Mouse (Mus musculus) liver, embryonic 16.5 days (tissue): Measurements from ENCODE around the gene Aplp1. TPM values are rescaled to one million over a fixed set of nuclear protein-coding genes. Genes with fewer than 3 reads are reported as not detected.

Source experiments
- ATAC-seq: fragments of 200-750 bp; cut with Nextera tagmentation; 2 replicates; pipeline ENCODE4 v1.8.0; 2017; ENCODE audit warnings: low read depth, mild to moderate bottlenecking, moderate number of reproducible peaks, moderate library complexity
- H3K27ac ChIP-seq: fragments of 300-500 bp; sonication (generic); 2 replicates; pipeline ENCODE4 v1.5.1; 2014; ENCODE audit warnings: mild to moderate bottlenecking, low read length
- H3K27me3 ChIP-seq: fragments of 300-500 bp; sonication (generic); 2 replicates; pipeline ENCODE4 v1.6.1; 2014; ENCODE audit warnings: low read depth, low read length, mixed read lengths; ENCODE audit not compliant: control insufficient read depth, insufficient read depth
- H3K36me3 ChIP-seq: fragments of 300-500 bp; sonication (generic); 2 replicates; pipeline ENCODE4 v1.6.1; 2014; ENCODE audit warnings: mild to moderate bottlenecking; ENCODE audit not compliant: control insufficient read depth, insufficient read depth
- H3K4me1 ChIP-seq: fragments of 300-500 bp; sonication (generic); 2 replicates; pipeline ENCODE4 v1.6.1; 2014; ENCODE audit warnings: low read depth, low read length, mixed read lengths; ENCODE audit not compliant: control insufficient read depth
- H3K4me2 ChIP-seq: fragments of 300-500 bp; sonication (generic); 2 replicates; pipeline ENCODE4 v1.6.1; 2014; ENCODE audit warnings: low read depth, low read length, mixed read lengths
- H3K4me3 ChIP-seq: fragments of 300-500 bp; sonication (generic); 2 replicates; pipeline ENCODE4 v1.5.1; 2014; ENCODE audit warnings: low read depth, mild to moderate bottlenecking, low read length
- H3K9ac ChIP-seq: fragments of 300-500 bp; sonication (generic); 2 replicates; pipeline ENCODE4 v1.6.1; 2014; ENCODE audit warnings: low read depth, low read length
- H3K9me3 ChIP-seq: fragments of 300-500 bp; sonication (generic); replicated peaks from 2 replicates; pipeline ENCODE4 v1.6.1; 2016; ENCODE audit warnings: low read length; ENCODE audit not compliant: control insufficient read depth
- WGBS: fragments of 180-500 bp; shearing (Covaris S2); extraction: QIAGEN DNeasy Blood & Tissue Kit; methylation state at CpG from one replicate; pipeline ENCODE4 v1.1.7; 2014; ENCODE audit not compliant: insufficient replicate concordance; 5-methylcytosine and 5-hydroxymethylcytosine counted together
- polyA plus RNA-seq: library from polyadenylated mRNA; unstranded; fragments of >200 nt; fragmentation: Nextera tagmentation; extraction: Ambion mirVana; gene quantifications from 2 replicates; pipeline ENCODE4 v1.2.1, GENCODE M21; 2015

The Aplp1 gene
- polyA plus RNA-seq, 1 experiment from 2014 or later, result 4.2 TPM

DNA sequence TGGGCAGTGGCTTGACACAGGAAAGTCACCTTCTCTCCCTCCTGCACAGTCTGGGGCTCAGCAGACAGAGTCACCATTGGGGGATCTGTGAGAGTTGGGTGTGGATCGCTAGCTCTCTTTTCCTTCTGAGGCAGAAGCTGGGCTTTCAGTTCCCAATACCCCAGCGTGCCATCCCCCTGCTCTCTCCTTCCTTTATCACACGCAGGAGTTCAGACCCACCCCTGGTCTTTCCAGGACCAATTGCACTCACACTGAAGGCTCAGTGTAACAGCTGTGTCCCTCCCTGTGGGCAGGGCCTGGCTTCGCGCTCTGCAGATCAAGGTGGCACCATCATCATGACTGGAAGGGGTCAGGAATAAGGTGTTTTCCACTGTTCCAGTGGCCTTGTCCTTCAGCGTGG is 8.9 kb upstream of the Aplp1 start:
- ATAC-seq, result no peak
- no peaks in the 10 kb centered on the region for H3K36me3 ChIP-seq
- no peak overlapping the region for H3K27ac ChIP-seq
- H3K27me3 ChIP-seq, result peaks cover 59% of the 10 kb centered on the region
- 11% methylated on average over 6 of the region's 6 CpGs for WGBS
- H3K4me2 ChIP-seq, result peak overlapping the region; percentile 41
- no peaks in the 10 kb centered on the region for H3K9me3 ChIP-seq
- H3K9ac ChIP-seq, result no peak overlapping the region
- no peak overlapping the region for H3K4me3 ChIP-seq
- H3K4me1 ChIP-seq, result peaks cover 7% of the 10 kb centered on the region

DNA sequence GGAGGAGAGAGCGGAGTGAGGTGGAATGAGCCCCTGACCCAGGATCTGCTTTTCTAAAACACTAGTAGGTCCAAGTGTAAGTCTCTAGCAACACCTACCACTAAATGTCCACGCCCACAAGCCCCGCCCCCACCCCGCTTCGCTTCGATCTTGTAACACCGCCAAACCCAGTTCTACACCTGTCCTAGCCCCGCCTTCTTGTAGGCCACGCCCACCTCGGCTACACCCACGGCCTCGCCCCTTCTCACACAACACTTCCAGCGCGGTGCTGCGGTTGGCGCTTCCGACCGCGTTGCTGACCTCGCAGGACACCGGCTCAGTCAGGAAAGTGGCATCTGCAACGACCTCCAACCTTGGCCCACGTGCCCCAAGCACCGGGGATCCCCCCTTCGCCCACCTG is 8.4 kb upstream of the Aplp1 start:
- H3K9ac ChIP-seq, result no peak overlapping the region
- peaks cover 7% of the 10 kb centered on the region for H3K4me1 ChIP-seq
- H3K4me3 ChIP-seq, result no peak overlapping the region; the same call in 1 of the 2 replicates
- H3K9me3 ChIP-seq, result no peaks in the 10 kb centered on the region
- peaks cover 59% of the 10 kb centered on the region for H3K27me3 ChIP-seq
- WGBS, result 2% methylated on average over 25 of the region's 25 CpGs
- peak overlapping the region; percentile 41 for H3K4me2 ChIP-seq
- peak; percentile 68 for ATAC-seq
- H3K36me3 ChIP-seq, result no peaks in the 10 kb centered on the region
- no peak overlapping the region for H3K27ac ChIP-seq

DNA sequence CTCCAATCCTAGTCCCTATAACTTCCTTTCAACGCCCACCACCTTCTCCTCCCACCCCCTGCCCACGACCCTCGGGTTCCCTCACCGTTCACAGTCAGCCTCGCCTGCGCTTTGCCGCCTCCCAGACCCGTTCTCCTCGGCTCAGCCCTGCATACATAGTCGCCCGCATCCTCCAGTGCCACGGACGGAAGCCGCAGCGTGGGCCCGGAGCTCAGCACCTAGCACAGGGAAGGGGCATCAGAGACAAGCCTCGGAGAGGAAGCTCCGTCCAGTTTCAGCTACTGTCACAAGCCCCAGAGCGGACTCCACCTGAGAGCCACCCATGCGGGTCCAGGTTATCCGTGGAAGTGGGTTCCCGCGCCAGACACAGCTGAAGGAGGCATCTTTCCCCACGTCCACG is 8.0 kb upstream of the Aplp1 start:
- H3K9me3 ChIP-seq, result no peaks in the 10 kb centered on the region
- no peak overlapping the region for H3K27ac ChIP-seq
- 15% methylated on average over 25 of the region's 25 CpGs for WGBS
- H3K36me3 ChIP-seq, result no peaks in the 10 kb centered on the region
- H3K4me3 ChIP-seq, result no peak overlapping the region
- no peak overlapping the region for H3K9ac ChIP-seq
- no peak for ATAC-seq
- H3K4me1 ChIP-seq, result peaks cover 7% of the 10 kb centered on the region
- H3K27me3 ChIP-seq, result peaks cover 55% of the 10 kb centered on the region
- peak overlapping the region; percentile 41 for H3K4me2 ChIP-seq

DNA sequence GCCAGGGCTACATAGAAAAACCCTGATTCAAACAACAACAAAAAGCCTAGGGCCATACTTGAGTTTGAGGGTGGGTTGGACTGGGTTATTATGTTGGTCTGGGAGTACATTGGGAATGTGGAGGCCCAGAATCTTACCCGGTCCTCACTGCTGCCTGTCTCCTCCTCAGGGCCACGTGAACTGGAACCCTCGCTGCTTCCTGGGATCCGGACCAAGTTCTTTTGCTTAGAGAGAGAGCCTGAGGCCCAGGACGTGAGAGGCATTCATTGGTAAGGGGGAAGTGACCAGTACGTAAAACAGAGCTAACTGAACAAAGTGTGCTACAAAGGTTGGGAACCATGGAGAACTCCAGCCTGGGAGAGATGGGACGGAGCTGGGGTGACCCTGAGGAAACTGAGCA is 4.9 kb upstream of the Aplp1 start:
- no peak for ATAC-seq
- Histone ChIP-seq H3K27ac (no peak overlapping the region), H3K4me3 (no peak overlapping the region), H3K36me3 (no peaks in the 10 kb centered on the region), H3K9me3 (no peaks in the 10 kb centered on the region; the same call in 1 of the 2 replicates), H3K4me1 (peaks cover 7% of the 10 kb centered on the region), H3K9ac (no peak overlapping the region), H3K4me2 (no peak overlapping the region), H3K27me3 (peaks cover 34% of the 10 kb centered on the region)
- 56% methylated on average over 7 of the region's 7 CpGs for WGBS

DNA sequence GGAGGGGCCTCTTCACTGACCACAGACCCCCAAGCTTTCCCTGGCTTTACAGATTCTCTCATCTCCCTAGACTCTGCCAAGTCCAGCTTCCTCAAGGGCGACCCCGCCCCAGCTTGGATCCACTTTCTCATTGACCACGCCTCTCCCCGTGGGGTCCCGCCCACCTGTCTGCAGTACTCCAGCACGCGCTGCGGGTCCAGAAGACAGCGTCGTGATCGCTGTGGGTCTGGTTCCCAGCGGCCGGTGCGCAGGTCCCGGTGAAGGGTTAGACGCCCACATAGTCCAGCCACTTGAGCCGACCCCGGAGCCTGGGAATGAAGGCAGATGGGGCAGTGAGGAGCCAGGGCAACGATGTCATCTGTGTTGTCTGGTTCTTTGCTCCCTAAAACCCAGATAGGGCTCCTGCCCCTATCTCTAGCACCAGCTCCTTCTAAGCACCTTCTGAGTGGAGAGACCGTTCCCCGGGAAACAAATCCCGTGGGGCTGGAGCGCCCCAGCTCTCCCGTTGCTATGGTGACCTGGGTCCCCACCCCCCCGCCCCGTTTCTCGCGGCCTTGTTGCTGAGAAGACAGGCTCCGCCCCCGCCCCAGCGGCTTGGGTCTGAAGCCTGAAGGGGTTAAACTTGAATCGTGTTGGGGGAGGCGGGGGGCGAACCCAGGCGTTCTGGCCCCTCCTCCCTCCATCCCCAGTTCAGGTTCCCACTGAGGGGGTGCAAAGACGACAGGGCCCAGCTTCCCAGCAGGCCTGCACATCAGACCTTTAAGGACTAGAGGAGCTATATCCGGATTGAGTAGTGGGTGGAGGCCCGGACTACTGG is 973 bp downstream of the Aplp1 start:
- 1% methylated on average over 38 of the region's 38 CpGs for WGBS
- no peak overlapping the region for H3K27ac ChIP-seq
- ATAC-seq, result peak; percentile 28; the same call in 1 of the 2 replicates
- peaks cover 9% of the 10 kb centered on the region for H3K4me1 ChIP-seq
- no peaks in the 10 kb centered on the region; the same call in 1 of the 2 replicates for H3K9me3 ChIP-seq
- no peaks in the 10 kb centered on the region for H3K36me3 ChIP-seq
- H3K4me3 ChIP-seq, result peak overlapping the region; percentile 60
- H3K9ac ChIP-seq, result no peak overlapping the region
- peak overlapping the region; percentile 63 for H3K4me2 ChIP-seq
- peaks cover 27% of the 10 kb centered on the region for H3K27me3 ChIP-seq

DNA sequence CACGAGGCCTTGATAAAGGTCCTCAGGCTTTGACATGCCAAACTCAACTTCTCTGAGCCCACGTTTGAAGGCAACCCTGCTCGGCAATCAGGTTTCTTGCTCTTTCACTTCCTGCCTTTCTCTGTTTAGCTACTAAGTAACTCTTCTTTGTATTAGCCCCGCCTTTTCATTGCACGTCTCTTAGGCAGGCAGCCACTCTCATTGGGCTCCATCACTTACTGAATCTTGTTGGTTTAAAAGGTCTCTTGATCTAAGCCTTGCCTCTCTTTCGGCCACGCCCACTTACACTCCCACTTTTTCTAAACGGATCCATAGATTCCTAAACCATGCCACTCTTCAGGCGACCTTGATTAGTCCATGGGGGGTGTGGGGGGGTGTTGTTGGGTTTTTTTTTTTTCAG is 1.6 kb downstream of the Aplp1 start:
- Histone ChIP-seq H3K9me3 (no peaks in the 10 kb centered on the region; the same call in 1 of the 2 replicates), H3K27ac (no peak overlapping the region), H3K4me3 (no peak overlapping the region), H3K27me3 (peaks cover 27% of the 10 kb centered on the region), H3K36me3 (no peaks in the 10 kb centered on the region), H3K4me2 (no peak overlapping the region), H3K4me1 (peaks cover 9% of the 10 kb centered on the region), H3K9ac (no peak overlapping the region)
- no peak for ATAC-seq
- 17% methylated on average over 9 of the region's 9 CpGs for WGBS

DNA sequence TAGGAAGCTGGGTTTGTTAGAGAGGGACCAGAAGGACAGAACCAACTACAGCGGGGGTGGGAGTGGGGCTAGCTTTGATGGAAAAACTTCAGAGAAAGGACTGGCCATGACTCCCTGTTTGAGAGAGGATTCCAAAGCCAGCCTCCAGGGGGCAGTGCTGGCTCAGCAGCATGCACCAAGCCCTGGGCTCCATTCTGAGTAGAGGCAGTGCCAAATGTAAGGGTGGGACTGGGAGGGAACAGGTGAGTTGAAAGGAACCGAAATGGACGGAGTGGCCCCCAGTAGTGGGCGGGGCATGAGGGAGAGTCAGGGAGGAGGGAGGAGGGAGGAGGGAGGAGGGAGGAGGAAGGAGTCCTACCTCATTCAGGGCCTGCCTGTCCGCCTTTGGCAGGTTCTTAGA is 4.6 kb downstream of the Aplp1 start:
- Histone ChIP-seq H3K4me3 (no peak overlapping the region), H3K9ac (no peak overlapping the region), H3K9me3 (no peaks in the 10 kb centered on the region), H3K27me3 (peaks cover 27% of the 10 kb centered on the region), H3K4me2 (no peak overlapping the region), H3K4me1 (peaks cover 9% of the 10 kb centered on the region), H3K27ac (no peak overlapping the region), H3K36me3 (no peaks in the 10 kb centered on the region)
- no peak for ATAC-seq
- WGBS, result 13% methylated on average over 5 of the region's 5 CpGs

DNA sequence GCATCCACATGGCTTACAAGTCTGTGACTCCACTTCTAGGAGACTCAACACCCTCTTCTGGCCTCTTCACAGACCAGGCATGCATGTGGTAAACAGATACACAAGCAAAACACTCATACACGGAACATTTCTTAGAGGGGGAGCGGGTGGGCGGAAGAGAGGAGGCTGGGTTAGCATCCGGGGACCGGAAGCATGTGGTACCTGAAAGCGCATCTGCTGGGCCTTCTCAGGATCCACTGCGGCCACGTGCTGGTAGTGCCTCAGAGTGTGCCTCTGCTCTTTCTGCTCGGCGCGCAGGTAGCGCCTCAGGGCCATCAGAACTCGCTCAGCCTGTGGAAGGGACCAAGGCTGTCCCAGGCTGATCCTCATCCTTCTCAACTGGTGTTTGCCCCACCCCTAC is 5.6 kb downstream of the Aplp1 start:
- H3K4me1 ChIP-seq, result peaks cover 8% of the 10 kb centered on the region
- H3K27ac ChIP-seq, result no peak overlapping the region
- no peaks in the 10 kb centered on the region for H3K9me3 ChIP-seq
- no peak for ATAC-seq
- H3K27me3 ChIP-seq, result peaks cover 17% of the 10 kb centered on the region
- no peak overlapping the region for H3K4me3 ChIP-seq
- 68% methylated on average over 13 of the region's 13 CpGs for whole genome bisulfite sequencing
- no peak overlapping the region for H3K9ac ChIP-seq
- H3K4me2 ChIP-seq, result no peak overlapping the region
- H3K36me3 ChIP-seq, result no peaks in the 10 kb centered on the region

DNA sequence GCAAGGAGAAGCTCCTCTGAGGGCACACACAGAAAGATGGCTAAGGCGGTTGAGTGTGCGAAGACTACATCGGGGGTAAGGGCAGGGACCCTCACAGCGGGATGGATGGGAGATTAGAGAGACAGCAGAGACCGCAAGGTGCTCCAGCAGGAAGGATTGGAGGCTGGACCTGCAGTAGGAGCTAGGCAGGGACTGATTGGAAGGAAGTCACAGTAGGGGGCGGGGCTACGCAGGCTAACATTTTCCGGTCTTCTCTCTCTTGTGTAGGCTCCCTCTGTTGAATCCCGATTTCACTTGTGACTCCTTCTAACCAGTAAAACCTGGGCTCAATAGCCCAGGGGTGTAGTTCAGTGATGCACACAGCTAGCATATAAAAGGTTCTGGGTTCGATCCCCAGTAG is 8.5 kb downstream of the Aplp1 start:
- Histone ChIP-seq H3K36me3 (no peaks in the 10 kb centered on the region), H3K27me3 (peaks cover 5% of the 10 kb centered on the region; the same call in 1 of the 2 replicates), H3K4me1 (no peaks in the 10 kb centered on the region), H3K9me3 (no peaks in the 10 kb centered on the region), H3K4me2 (no peak overlapping the region), H3K9ac (no peak overlapping the region), H3K4me3 (no peak overlapping the region), H3K27ac (no peak overlapping the region)
- WGBS, result 18% methylated on average over 10 of the region's 10 CpGs
- no peak for ATAC-seq
